8 mouse cellular contexts compared by ENCODE assay signal in the genomic region with DNA sequence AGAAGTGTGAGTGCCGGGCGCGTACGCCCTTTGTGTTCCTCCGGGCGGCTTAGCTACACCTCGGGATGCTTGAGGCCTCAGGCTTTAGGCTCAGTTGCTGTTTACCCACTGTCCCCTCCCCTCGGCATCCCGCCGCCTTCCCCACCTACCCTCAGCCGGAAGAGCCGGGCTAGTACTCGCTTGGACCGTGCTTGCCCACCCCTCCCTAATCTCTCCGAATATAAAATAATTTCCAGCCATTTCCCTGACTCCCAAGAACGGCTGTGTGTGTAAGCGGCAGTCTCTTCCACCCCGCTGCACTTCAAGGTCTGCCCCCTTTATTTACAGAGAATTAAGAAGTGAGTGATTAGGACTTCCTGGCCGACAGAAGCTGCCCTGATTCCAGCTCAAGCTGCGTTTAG. TPM values are rescaled to one million over a fixed set of nuclear protein-coding genes. Genes with fewer than 3 reads are reported as not detected.
DNase-seq lines count a peak whose midpoint lies in the region; ATAC-seq and TF ChIP-seq lines count a peak whose summit lies in the region.

No protein-coding gene starts in this region.

- peaks cover 4% of the 10 kb centered on the region; the same call in 1 of the 2 replicates for H3K4me1 ChIP-seq in heart, postnatal 0 days (ENCODE audit: control insufficient read depth, insufficient read depth)
- H3K4me1 ChIP-seq in neural tube, embryonic 12.5 days: peaks cover 38% of the 10 kb centered on the region
- 0 out of 2 replicates have a peak, but pooled peaks cover 2% of the 10 kb centered on the region for H3K4me1 ChIP-seq in cerebellum, adult 2 months (ENCODE audit: control insufficient read depth, insufficient read depth, low read length)

- no peak for TF ChIP-seq EP300 in heart, postnatal 0 days (IDR thresholded peaks at IDR 0.05; ENCODE audit: low read depth)

- peak overlapping the region; percentile 98 for H3K9ac ChIP-seq in heart, postnatal 0 days (replicated peaks; ENCODE audit: low read depth, low read length)
- H3K9ac ChIP-seq in neural tube, embryonic 12.5 days: peak overlapping the region; percentile 97

- H3K9me3 ChIP-seq in heart, postnatal 0 days (replicated peaks; ENCODE audit: control insufficient read depth, low read length): no peaks in the 10 kb centered on the region
- no peaks in the 10 kb centered on the region for H3K9me3 ChIP-seq in neural tube, embryonic 12.5 days

- H3K4me2 ChIP-seq in heart, postnatal 0 days (ENCODE audit: low read depth, low read length): peak overlapping the region; percentile 86
- peak overlapping the region; percentile 87 for H3K4me2 ChIP-seq in neural tube, embryonic 12.5 days (replicated peaks)

- TF ChIP-seq CTCF in heart, postnatal 0 days (IDR thresholded peaks at IDR 0.05; ENCODE audit: low read depth): no peak
- TF ChIP-seq CTCF in cerebellum, adult 2 months (IDR thresholded peaks at IDR 0.05; ENCODE audit: borderline replicate concordance, insufficient read depth, low read depth, low read length): no peak

- DNase-seq in ES-CJ7 (ENCODE audit: low read depth, low spot score) (peak; percentile 77), liver (peak; percentile 19)
- DNase-seq in embryo, embryonic 10 days (ENCODE audit: low spot score): peak; percentile 63
- no peak for DNase-seq in heart, postnatal 0 days (ENCODE audit: low spot score)
- DNase-seq in cerebellum, adult 2 months: no peak
- no peak for DNase-seq in layer of hippocampus, adult 9-10 months (ENCODE audit: low spot score)
- no peak for DNase-seq in right cerebral cortex, adult 18-20 months

- no peak for TF ChIP-seq POLR2A in cerebellum, adult 2 months (IDR thresholded peaks at IDR 0.05; ENCODE audit: borderline replicate concordance, insufficient read depth, low read length)

- peak overlapping the region; percentile 85 for H3K4me3 ChIP-seq in heart, postnatal 0 days (ENCODE audit: low read depth, low read length)
- H3K4me3 ChIP-seq in neural tube, embryonic 12.5 days: peak overlapping the region; percentile 82
- no peak overlapping the region for H3K4me3 ChIP-seq in cerebellum, adult 2 months (replicated peaks; ENCODE audit: insufficient read depth, low read depth, low read length)

- ATAC-seq in heart, postnatal 0 days (ENCODE audit: insufficient read depth, low read depth): no peak
- no peak for ATAC-seq in neural tube, embryonic 12.5 days (ENCODE audit: low FRiP score, low read depth)

- peaks cover 16% of the 10 kb centered on the region for H3K36me3 ChIP-seq in heart, postnatal 0 days (replicated peaks; ENCODE audit: control insufficient read depth, insufficient read depth, low read length)
- H3K36me3 ChIP-seq in neural tube, embryonic 12.5 days: peaks cover 21% of the 10 kb centered on the region

- H3K27me3 ChIP-seq in heart, postnatal 0 days (ENCODE audit: control insufficient read depth, insufficient read depth, low read length): no peaks in the 10 kb centered on the region
- no peaks in the 10 kb centered on the region for H3K27me3 ChIP-seq in neural tube, embryonic 12.5 days (replicated peaks)
- peaks cover 16% of the 10 kb centered on the region; the same call in 1 of the 2 replicates for H3K27me3 ChIP-seq in cerebellum, adult 2 months (ENCODE audit: control insufficient read depth, insufficient read depth, low read length)

- H3K27ac ChIP-seq in heart, postnatal 0 days (ENCODE audit: low read depth): peak overlapping the region; percentile 96
- peak overlapping the region; percentile 98 for H3K27ac ChIP-seq in neural tube, embryonic 12.5 days
- no peak overlapping the region for H3K27ac ChIP-seq in cerebellum, adult 2 months (ENCODE audit: insufficient read depth, low read length)

- under 1% methylated on average over 20 of the region's 20 CpGs for WGBS in heart, postnatal 0 days
- under 1% methylated on average over 20 of the region's 20 CpGs for WGBS in neural tube, embryonic 12.5 days
- WGBS in cerebellum, adult 2 months: 4% methylated on average over 20 of the region's 20 CpGs

RNA-seq across cellular contexts. Expression of gene Meis2, which starts 3.4 kb away (rescaled TPM):
- 30.5 and 42.2 TPM in 2 replicates for total RNA-seq in heart, postnatal 0 days (2014; rRNA removed; ENCODE audit: low replicate concordance)
- 15.4 and 15.7 TPM in 2 replicates for polyA plus RNA-seq in heart, postnatal 0 days (2015; fragmentation: Nextera tagmentation; extraction: Ambion mirVana)
- 108 and 120 TPM in 2 replicates for polyA plus RNA-seq in neural tube, embryonic 12.5 days (2016; fragmentation: Nextera tagmentation; extraction: Ambion mirVana)
- 36.4 and 58.7 TPM in 2 replicates for polyA plus RNA-seq in cerebellum, adult 2 months (2012; rRNA removed)

Comparison
In these comparisons a context has a peak if more than half of its experiments do, and no peak if none do; other contexts are left out.
1. DNase-seq: peak in ES-CJ7 (single experiment), embryo, embryonic 10 days (single experiment) and liver (single experiment); none in heart, postnatal 0 days (single experiment), cerebellum, adult 2 months (0 of 2), layer of hippocampus, adult 9-10 months (single experiment) and right cerebral cortex, adult 18-20 months (single experiment).